Mouse (Mus musculus) bone marrow, adult 2 months (tissue): Measurements from ENCODE around the gene Auts2.

ENCODE experiments used
- CTCF ChIP-seq: fragments of 200-500 bp; IDR thresholded peaks from 2 replicates; pipeline ENCODE4 v1.5.1; 2011; ENCODE audit warnings: low read length, control low read depth; ENCODE audit not compliant: control insufficient read depth, insufficient read depth
- POLR2A ChIP-seq: fragments of 200-500 bp; IDR thresholded peaks from 2 replicates; pipeline ENCODE4 v1.6.1; 2011; ENCODE audit warnings: low read depth, mild to moderate bottlenecking, control low read depth, low read length, borderline replicate concordance; ENCODE audit not compliant: control insufficient read depth

DNA sequence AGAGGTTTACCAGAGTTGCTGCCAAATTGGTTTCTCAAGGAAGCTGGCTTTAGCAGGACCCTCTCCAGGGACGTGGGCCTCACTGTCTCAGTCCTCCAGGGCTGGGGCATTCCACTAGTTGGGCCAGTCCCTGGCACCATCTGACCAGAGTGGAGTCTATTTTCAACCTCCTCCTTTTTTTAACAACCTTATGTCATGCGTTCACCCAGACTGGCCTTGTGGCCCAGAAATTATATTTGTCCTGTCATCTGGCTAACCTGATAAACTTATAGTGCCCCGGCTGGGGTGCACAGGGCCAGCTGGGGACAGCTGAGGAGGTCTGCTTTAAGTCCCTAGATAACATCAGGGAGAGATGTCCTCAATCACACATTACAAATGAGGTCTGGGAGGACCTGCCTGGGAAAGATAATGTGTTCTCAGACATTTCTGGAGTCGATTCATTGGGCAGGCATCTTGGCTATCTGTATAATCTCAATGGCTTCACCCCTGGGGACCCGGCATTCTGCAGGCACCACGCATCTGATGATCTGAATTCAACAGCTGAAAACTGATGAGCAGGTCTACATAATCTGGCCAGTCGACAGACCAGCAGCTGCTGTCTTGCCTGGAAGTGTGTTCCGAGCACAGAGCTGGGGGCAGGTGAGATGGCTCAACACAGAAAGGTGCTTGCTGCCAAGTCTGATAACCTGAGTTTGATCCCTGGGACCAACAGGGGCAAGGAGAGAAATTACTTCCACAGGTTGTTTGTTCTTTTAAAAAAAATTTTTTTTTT is 984.6 kb downstream of the Auts2 start:
- TF ChIP-seq CTCF (no peak), POLR2A (no peak)
